Mouse (Mus musculus) megakaryocyte, embryonic 14.5 days (primary cell): ENCODE measurements at regions not wholly inside any gene's neighbourhood (a gene's known extent, or its start where the extent isn't known, plus 50 kb on each side); places are given as distances from the start of the nearest gene placed in this dataset.

Experiments
- FLI1 ChIP-seq: IDR thresholded peaks from 2 replicates; pipeline ENCODE4 v1.6.1; 2012; ENCODE audit warnings: low read length, inconsistent platforms, mixed read lengths
- GATA1 ChIP-seq: IDR thresholded peaks from 3 replicates; pipeline ENCODE4 v1.6.1; 2012; ENCODE audit warnings: mixed read lengths, low read length, inconsistent platforms, borderline replicate concordance

- TF ChIP-seq GATA1 (no peak), FLI1 (no peak)
Measured at GRCm38 (mm10) chr1:194056544-194056943, 561.5 kb upstream of the Plxna2 start.
